Mouse (Mus musculus): ENCODE results near the gene Pde4b. TPM values are rescaled to one million over a fixed set of nuclear protein-coding genes. Genes with fewer than 3 reads are reported as not detected.

Pde4b gene
- polyA plus RNA-seq, 1 experiment = not detected

GRCm38 (mm10) chr4:102620179-102620910 lies 533.0 kb downstream of the Pde4b start:
- TF ChIP-seq GATA1 (IDR thresholded peaks at IDR 0.05; ENCODE audit: low read length) = no peak

DNA sequence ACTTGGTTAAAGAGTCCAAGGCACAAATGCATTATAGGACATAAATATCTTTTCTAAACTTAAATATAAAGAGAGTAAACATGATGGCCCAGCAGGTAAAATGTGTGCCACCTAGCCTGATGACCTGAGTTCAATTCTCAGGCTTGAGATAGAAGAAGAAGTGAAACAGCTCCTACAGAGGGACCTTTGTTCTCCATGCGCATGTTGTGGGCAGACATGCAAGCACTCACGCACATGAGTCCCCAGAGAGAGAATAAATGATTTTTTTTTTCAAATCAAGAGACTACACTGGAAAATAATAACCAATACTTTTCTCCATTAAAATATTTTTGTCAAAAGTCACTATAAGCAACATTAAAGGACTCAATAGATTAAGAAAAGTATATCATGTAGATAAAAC lies 533.8 kb downstream of the Pde4b start:
- TF ChIP-seq GATA1 (IDR thresholded peaks at IDR 0.05; ENCODE audit: low read length) = no peak

- no peak for TF ChIP-seq GATA1 (IDR thresholded peaks at IDR 0.05; ENCODE audit: low read length)
These were observed 535.6 kb downstream of the Pde4b start for GRCm38 (mm10) chr4:102622977-102623376.

GRCm38 (mm10) chr4:102623789-102624611 lies 536.7 kb downstream of the Pde4b start:
- no peak for TF ChIP-seq GATA1 (IDR thresholded peaks at IDR 0.05; ENCODE audit: low read length)

DNA sequence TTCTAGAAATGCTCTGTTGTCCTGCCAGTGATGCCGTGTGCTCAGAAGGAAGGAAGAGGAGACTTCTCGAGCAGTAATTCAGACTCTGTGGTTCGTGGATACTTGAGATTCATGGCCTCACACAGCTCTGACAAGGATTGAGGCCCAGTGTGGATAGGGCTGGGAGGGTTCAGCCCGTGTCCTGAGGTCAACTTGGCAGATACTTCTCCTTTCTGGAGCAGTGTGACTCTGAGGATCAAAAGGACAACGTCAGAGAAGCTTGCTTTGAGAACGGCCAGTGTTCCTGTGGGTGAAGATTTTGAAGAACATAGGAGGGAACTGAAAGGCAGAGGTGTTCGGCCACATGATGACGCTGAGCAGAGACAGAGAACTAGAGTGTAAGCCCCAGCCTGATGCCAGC lies 537.6 kb downstream of the Pde4b start:
- TF ChIP-seq GATA1 (IDR thresholded peaks at IDR 0.05; ENCODE audit: low read length) = no peak

GRCm38 (mm10) chr4:102627799-102628198 lies 540.5 kb downstream of the Pde4b start:
- TF ChIP-seq GATA1 (IDR thresholded peaks at IDR 0.05; ENCODE audit: low read length) = no peak

DNA sequence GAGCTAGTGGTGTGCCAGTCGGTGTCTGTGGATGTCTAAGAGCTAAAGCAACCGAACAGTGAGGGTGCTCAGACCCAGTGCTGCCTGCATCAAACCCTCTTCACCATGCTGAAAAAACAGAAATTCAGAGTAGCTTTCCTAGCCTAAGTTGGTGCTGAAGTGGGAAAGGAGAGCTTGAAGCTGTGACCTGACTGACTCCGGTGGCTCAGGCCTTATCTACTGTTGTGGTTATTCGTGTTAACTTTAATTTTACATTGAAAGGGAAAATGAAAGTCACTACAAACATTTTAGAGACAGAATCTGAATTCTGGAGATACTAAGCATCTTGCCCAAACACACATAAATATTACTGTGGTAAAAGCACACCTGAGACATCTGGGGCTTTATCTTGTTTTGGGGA lies 542.3 kb downstream of the Pde4b start:
- no peak for TF ChIP-seq GATA1 (IDR thresholded peaks at IDR 0.05; ENCODE audit: low read length)

DNA sequence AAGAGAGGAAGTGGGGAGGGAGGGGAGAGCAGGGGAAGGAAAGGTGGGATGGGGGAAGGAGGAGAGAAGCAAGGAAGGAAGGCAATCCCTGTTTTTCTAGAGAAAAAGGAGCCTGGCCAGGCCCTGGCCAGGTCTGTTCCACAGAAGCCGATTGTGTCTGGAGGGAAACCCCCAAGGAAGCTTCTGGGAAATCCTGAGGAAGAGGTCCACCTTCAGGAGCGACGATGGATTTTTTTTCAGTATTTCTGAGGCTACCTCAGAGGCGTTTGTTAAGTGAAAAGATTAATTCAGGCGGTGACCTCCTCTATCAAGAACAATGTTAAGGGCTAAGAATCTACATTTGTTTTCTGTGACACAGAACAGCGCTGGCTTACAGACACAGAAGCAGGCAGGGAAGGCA lies 542.9 kb downstream of the Pde4b start:
- TF ChIP-seq GATA1 (IDR thresholded peaks at IDR 0.05; ENCODE audit: low read length) = no peak

- no peak for TF ChIP-seq GATA1 (IDR thresholded peaks at IDR 0.05; ENCODE audit: low read length)
These were observed 544.3 kb downstream of the Pde4b start for GRCm38 (mm10) chr4:102631624-102632023.

GRCm38 (mm10) chr4:102633241-102633640 lies 545.9 kb downstream of the Pde4b start:
- TF ChIP-seq GATA1 (IDR thresholded peaks at IDR 0.05; ENCODE audit: low read length) = no peak

DNA sequence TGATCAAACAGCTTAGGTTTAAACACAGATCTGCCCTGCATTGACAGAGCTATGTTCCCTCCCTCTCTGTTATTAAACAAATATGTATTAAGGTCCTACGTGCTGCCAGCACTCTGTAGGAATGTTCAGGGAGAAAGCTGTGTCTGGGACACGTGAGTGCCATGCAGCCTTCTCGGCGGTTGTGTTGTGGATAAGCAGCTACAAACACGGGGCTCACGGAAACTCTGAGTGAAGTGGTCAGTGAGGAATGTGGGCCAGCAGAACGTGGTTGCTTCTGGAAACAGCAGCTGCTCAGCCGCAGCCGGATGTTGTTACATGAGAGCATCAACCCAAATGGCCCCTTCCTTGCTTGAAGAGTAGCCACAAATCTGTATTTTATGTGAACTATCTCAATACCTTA lies 547.9 kb downstream of the Pde4b start:
- no peak for TF ChIP-seq GATA1 (IDR thresholded peaks at IDR 0.05; ENCODE audit: low read length)

DNA sequence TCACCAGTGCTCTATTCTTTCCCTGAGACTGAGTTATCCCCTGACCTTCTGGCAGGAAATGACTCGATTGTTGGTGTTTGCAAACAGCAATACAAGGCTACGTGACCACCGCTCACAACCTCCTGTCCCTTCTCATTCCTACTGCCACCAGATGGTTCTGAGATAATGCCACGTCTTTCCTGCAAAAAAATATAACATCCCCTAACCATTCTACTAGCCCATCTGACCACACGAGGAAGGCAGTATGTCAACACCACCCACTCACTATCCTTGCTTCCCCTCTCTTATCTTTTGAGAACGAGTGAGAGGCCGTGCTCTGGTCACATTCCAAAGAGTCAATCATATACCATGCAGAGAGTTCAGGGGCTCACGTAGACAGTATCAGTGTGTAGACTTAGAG lies 548.6 kb downstream of the Pde4b start:
- no peak for TF ChIP-seq GATA1 (IDR thresholded peaks at IDR 0.05; ENCODE audit: low read length)

GRCm38 (mm10) chr4:102637348-102637910 lies 550.1 kb downstream of the Pde4b start:
- TF ChIP-seq GATA1 (IDR thresholded peaks at IDR 0.05; ENCODE audit: low read length) = no peak

GRCm38 (mm10) chr4:102640942-102641341 lies 553.6 kb downstream of the Pde4b start:
- TF ChIP-seq GATA1 (IDR thresholded peaks at IDR 0.05; ENCODE audit: low read length) = no peak

GRCm38 (mm10) chr4:102644062-102644461 lies 556.7 kb downstream of the Pde4b start:
- no peak for TF ChIP-seq GATA1 (IDR thresholded peaks at IDR 0.05; ENCODE audit: low read length)

DNA sequence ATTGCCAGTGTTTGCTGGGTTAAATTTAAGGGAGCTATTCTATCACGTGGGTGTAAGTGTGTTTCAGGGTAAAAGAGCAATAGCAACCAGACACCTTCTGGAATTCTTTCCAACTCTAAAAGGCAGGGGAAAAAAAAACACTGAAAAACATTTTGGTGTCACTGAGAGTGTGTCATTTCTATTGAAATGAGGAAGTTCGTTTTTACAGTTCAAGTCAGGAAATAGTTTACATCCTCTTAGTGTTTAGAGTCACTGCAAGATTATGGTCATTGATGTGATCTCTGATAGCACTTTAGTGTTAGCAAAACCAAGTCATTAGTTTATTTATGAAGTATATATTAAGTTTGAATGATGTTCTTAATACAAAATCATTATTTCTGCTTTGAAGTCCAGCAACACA lies 559.7 kb downstream of the Pde4b start:
- no peak for TF ChIP-seq GATA1 (IDR thresholded peaks at IDR 0.05; ENCODE audit: low read length)
